Mouse (Mus musculus): Measurements from ENCODE around the gene Tbx5. TPM values are rescaled to one million over a fixed set of nuclear protein-coding genes. Genes with fewer than 3 reads are reported as not detected.

The Tbx5 gene
- total RNA-seq (2017) = not detected in 3 replicates

GRCm38 (mm10) chr5:119832479-119832796 is at the start of gene Tbx5:
TSS of gene Tbx5 (plus strand) at chr5:119832668.
- ATAC-seq (replicated peaks; ENCODE audit: insufficient number of reproducible peaks, low FRiP score, low TSS enrichment, poor library complexity, severe bottlenecking) = no peak

GRCm38 (mm10) chr5:119785959-119786358 is 46.5 kb upstream of the Tbx5 start:
- no peak for ATAC-seq (replicated peaks; ENCODE audit: insufficient number of reproducible peaks, low FRiP score, low TSS enrichment, poor library complexity, severe bottlenecking)

GRCm38 (mm10) chr5:119791664-119792063 is 40.8 kb upstream of the Tbx5 start:
- ATAC-seq (replicated peaks; ENCODE audit: insufficient number of reproducible peaks, low FRiP score, low TSS enrichment, poor library complexity, severe bottlenecking) = no peak

- no peak for ATAC-seq (replicated peaks; ENCODE audit: insufficient number of reproducible peaks, low FRiP score, low TSS enrichment, poor library complexity, severe bottlenecking)
Measured at GRCm38 (mm10) chr5:119793972-119794371, 38.5 kb upstream of the Tbx5 start.

GRCm38 (mm10) chr5:119795376-119795775 is 37.1 kb upstream of the Tbx5 start:
- no peak for ATAC-seq (replicated peaks; ENCODE audit: insufficient number of reproducible peaks, low FRiP score, low TSS enrichment, poor library complexity, severe bottlenecking)

- no peak for ATAC-seq (replicated peaks; ENCODE audit: insufficient number of reproducible peaks, low FRiP score, low TSS enrichment, poor library complexity, severe bottlenecking)
Measured at GRCm38 (mm10) chr5:119795777-119796176, 36.7 kb upstream of the Tbx5 start.

- ATAC-seq (replicated peaks; ENCODE audit: insufficient number of reproducible peaks, low FRiP score, low TSS enrichment, poor library complexity, severe bottlenecking) = no peak
Measured at GRCm38 (mm10) chr5:119796443-119797160, 35.9 kb upstream of the Tbx5 start.

- no peak for ATAC-seq (replicated peaks; ENCODE audit: insufficient number of reproducible peaks, low FRiP score, low TSS enrichment, poor library complexity, severe bottlenecking)
Measured at GRCm38 (mm10) chr5:119797580-119798150, 34.8 kb upstream of the Tbx5 start.

- ATAC-seq (replicated peaks; ENCODE audit: insufficient number of reproducible peaks, low FRiP score, low TSS enrichment, poor library complexity, severe bottlenecking) = no peak
Measured at GRCm38 (mm10) chr5:119798261-119798660, 34.2 kb upstream of the Tbx5 start.

- no peak for ATAC-seq (replicated peaks; ENCODE audit: insufficient number of reproducible peaks, low FRiP score, low TSS enrichment, poor library complexity, severe bottlenecking)
Measured at GRCm38 (mm10) chr5:119798713-119799418, 33.6 kb upstream of the Tbx5 start.

- ATAC-seq (replicated peaks; ENCODE audit: insufficient number of reproducible peaks, low FRiP score, low TSS enrichment, poor library complexity, severe bottlenecking) = no peak
Measured at GRCm38 (mm10) chr5:119799419-119800242, 32.8 kb upstream of the Tbx5 start.

GRCm38 (mm10) chr5:119800243-119800665 is 32.2 kb upstream of the Tbx5 start:
- ATAC-seq (replicated peaks; ENCODE audit: insufficient number of reproducible peaks, low FRiP score, low TSS enrichment, poor library complexity, severe bottlenecking) = no peak

- no peak for ATAC-seq (replicated peaks; ENCODE audit: insufficient number of reproducible peaks, low FRiP score, low TSS enrichment, poor library complexity, severe bottlenecking)
Measured at GRCm38 (mm10) chr5:119802617-119803410, 29.7 kb upstream of the Tbx5 start.

- no peak for ATAC-seq (replicated peaks; ENCODE audit: insufficient number of reproducible peaks, low FRiP score, low TSS enrichment, poor library complexity, severe bottlenecking)
Measured at GRCm38 (mm10) chr5:119803411-119804251, 28.8 kb upstream of the Tbx5 start.

GRCm38 (mm10) chr5:119804301-119805039 is 28.0 kb upstream of the Tbx5 start:
- no peak for ATAC-seq (replicated peaks; ENCODE audit: insufficient number of reproducible peaks, low FRiP score, low TSS enrichment, poor library complexity, severe bottlenecking)

- no peak for ATAC-seq (replicated peaks; ENCODE audit: insufficient number of reproducible peaks, low FRiP score, low TSS enrichment, poor library complexity, severe bottlenecking)
Measured at GRCm38 (mm10) chr5:119805636-119806035, 26.8 kb upstream of the Tbx5 start.

GRCm38 (mm10) chr5:119806467-119806866 is 26.0 kb upstream of the Tbx5 start:
- no peak for ATAC-seq (replicated peaks; ENCODE audit: insufficient number of reproducible peaks, low FRiP score, low TSS enrichment, poor library complexity, severe bottlenecking)
